Mouse (Mus musculus): Measurements from ENCODE around the gene Pcdh15.

DNA sequence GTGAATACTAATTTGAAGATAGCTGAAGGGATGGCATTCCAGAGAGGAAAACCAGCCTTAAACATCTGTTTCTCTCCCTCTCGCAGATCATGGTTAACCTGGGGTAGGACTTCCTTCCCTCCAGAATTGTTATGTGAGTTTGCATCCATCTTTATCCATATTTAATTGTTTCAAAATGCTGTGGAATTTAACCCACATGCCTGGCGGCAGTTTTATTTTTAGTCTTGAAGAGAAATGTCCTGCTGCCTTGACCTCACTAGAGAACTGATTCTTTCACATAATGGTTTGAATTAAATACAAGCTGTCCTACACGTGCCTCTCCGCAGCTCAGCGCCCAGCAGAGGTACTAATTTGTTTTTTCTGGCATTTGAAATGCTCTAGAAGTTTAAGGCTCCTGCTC, 1260.4 kb downstream of the Pcdh15 start:
- TF ChIP-seq CTCF (IDR thresholded peaks at IDR 0.05; ENCODE audit: low read depth), result no peak
- no peak for TF ChIP-seq EP300 (optimal IDR thresholded peaks at IDR 0.05)
